Mouse (Mus musculus) kidney, embryonic 14.5 days (tissue): ENCODE results near the gene Ddx23. TPM values are rescaled to one million over a fixed set of nuclear protein-coding genes. Genes with fewer than 3 reads are reported as not detected.

Source experiments
- ATAC-seq: fragments of 200-750 bp; cut with Nextera tagmentation; 2 replicates; pipeline ENCODE4 v1.8.0; 2017; ENCODE audit warnings: moderate number of reproducible peaks, mild to moderate bottlenecking, moderate TSS enrichment, moderate library complexity; ENCODE audit not compliant: low FRiP score, low TSS enrichment
- H3K27ac ChIP-seq: fragments of 300-500 bp; sonication (generic); 2 replicates; pipeline ENCODE4 v1.5.1; 2014; ENCODE audit warnings: low read depth, mild to moderate bottlenecking, low read length, moderate library complexity, mixed read lengths
- H3K27me3 ChIP-seq: fragments of 300-500 bp; sonication (generic); 2 replicates; pipeline ENCODE4 v1.6.1; 2014; ENCODE audit warnings: mild to moderate bottlenecking, low read length; ENCODE audit not compliant: control insufficient read depth, insufficient read depth
- H3K36me3 ChIP-seq: fragments of 300-500 bp; sonication (generic); 2 replicates; pipeline ENCODE4 v1.6.1; 2014; ENCODE audit warnings: low read length, mixed read lengths; ENCODE audit not compliant: control insufficient read depth, insufficient read depth
- H3K4me1 ChIP-seq: fragments of 300-500 bp; sonication (generic); 2 replicates; pipeline ENCODE4 v1.6.1; 2014; ENCODE audit warnings: low read length, mixed read lengths; ENCODE audit not compliant: control insufficient read depth, insufficient read depth
- H3K4me2 ChIP-seq: fragments of 300-500 bp; sonication (generic); replicated peaks from 2 replicates; pipeline ENCODE4 v1.6.1; 2014; ENCODE audit warnings: low read depth, mild to moderate bottlenecking, low read length
- H3K4me3 ChIP-seq: fragments of 300-500 bp; sonication (generic); 2 replicates; pipeline ENCODE4 v1.5.1; 2014; ENCODE audit warnings: mild to moderate bottlenecking, low read length
- H3K9ac ChIP-seq: fragments of 300-500 bp; sonication (generic); 2 replicates; pipeline ENCODE4 v1.6.1; 2014; ENCODE audit warnings: low read depth, mild to moderate bottlenecking, low read length, moderate library complexity
- H3K9me3 ChIP-seq: fragments of 300-500 bp; sonication (generic); 2 replicates; pipeline ENCODE4 v1.6.1; 2016; ENCODE audit warnings: low read length; ENCODE audit not compliant: control insufficient read depth
- WGBS: fragments of 180-500 bp; shearing (Covaris S2); extraction: QIAGEN DNeasy Blood & Tissue Kit; methylation state at CpG from one replicate; pipeline ENCODE4 v1.1.7; 2014; 5-methylcytosine and 5-hydroxymethylcytosine counted together
- polyA plus RNA-seq: library from polyadenylated mRNA; unstranded; fragments of >200 nt; fragmentation: Nextera tagmentation; extraction: Ambion mirVana; gene quantifications from 2 replicates; pipeline ENCODE4 v1.2.1, GENCODE M21; 2014

Gene Ddx23
- polyA plus RNA-seq, 1 experiment from 2014 or later = 32.2 TPM

GRCm38 (mm10) chr15:98608784-98609250 is 53.9 kb downstream of the Ddx23 start:
- H3K4me1 ChIP-seq = peaks cover 26% of the 10 kb centered on the region
- H3K9me3 ChIP-seq = no peaks in the 10 kb centered on the region
- H3K27ac ChIP-seq = peak overlapping the region; percentile 95
- peak; percentile 5; the same call in 1 of the 2 replicates for ATAC-seq
- H3K9ac ChIP-seq = peak overlapping the region; percentile 93
- WGBS = 2% methylated on average over 10 of the region's 26 CpGs
- peak overlapping the region; percentile 83 for H3K4me3 ChIP-seq
- peaks cover 7% of the 10 kb centered on the region for H3K36me3 ChIP-seq
- peak overlapping the region; percentile 87 for H3K4me2 ChIP-seq
- H3K27me3 ChIP-seq = no peaks in the 10 kb centered on the region

DNA sequence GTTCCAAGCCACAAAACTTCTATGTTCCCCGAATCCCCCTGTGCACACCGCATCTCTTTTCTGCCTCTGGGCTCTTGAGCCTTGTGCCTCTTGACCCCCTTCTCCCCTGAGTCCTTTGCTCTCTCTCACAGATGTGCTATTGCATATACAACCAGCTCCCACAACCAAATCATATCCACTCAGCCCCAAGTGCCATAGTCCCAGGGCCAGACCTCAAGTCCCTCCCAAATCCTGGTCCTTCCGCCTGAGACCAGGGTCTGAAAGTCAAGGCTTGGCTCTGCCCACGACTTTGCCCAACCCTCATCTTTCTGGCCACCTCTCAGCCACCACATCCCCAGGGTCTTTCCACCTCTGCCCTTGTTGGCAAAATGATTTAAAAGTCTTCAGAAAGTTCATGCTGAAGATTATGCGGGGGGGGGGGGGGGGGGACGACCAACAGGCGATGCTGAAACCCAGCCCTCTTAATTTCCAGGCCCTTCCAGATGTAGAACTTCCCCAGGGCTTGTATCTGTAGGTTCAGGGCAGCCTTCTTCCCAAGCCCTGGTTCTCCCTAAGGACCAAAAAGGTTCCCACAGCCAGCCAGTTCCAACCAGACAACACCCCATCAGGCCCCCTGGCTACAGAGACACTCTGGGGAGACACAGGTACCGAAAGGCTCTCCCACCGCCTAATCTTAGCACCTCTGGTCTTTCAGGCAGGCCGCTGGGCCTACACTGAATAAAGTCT is 54.5 kb downstream of the Ddx23 start:
- H3K27me3 ChIP-seq = no peaks in the 10 kb centered on the region
- no peak for ATAC-seq
- H3K27ac ChIP-seq = peak overlapping the region; percentile 95; the same call in 1 of the 2 replicates
- no peaks in the 10 kb centered on the region for H3K9me3 ChIP-seq
- H3K9ac ChIP-seq = peak overlapping the region; percentile 93
- peak overlapping the region; percentile 83 for H3K4me3 ChIP-seq
- peaks cover 13% of the 10 kb centered on the region for H3K36me3 ChIP-seq
- H3K4me1 ChIP-seq = peaks cover 32% of the 10 kb centered on the region
- peak overlapping the region; percentile 87 for H3K4me2 ChIP-seq
- 11% methylated on average over 10 of the region's 10 CpGs for WGBS

DNA sequence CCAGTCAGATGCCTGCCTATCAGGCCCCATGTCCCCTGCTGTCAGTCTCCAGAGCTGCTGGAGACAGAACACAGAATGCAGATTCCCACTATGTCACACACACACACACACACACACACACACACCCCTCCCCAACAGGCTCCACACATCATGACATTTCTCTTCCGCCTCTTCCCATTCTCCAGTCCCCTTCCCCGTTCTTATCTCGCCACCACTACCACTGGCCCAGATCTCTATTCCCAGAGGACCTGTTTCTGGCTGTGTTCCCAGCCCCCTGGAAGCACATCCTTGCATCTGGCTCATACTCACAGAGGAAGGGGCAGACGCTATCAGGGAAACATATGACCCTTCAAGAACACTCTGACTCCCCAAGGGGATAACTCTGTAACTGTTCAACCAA is 55.1 kb downstream of the Ddx23 start:
- Histone ChIP-seq H3K36me3 (peaks cover 18% of the 10 kb centered on the region), H3K9ac (peak overlapping the region; percentile 93; the same call in 1 of the 2 replicates), H3K4me3 (peak overlapping the region; percentile 83), H3K27ac (peak overlapping the region; percentile 95; the same call in 1 of the 2 replicates), H3K9me3 (no peaks in the 10 kb centered on the region), H3K4me2 (peak overlapping the region; percentile 87), H3K27me3 (no peaks in the 10 kb centered on the region), H3K4me1 (peaks cover 39% of the 10 kb centered on the region)
- peak; percentile 3; the same call in 1 of the 2 replicates for ATAC-seq
- WGBS = 24% methylated on average over 4 of the region's 4 CpGs

DNA sequence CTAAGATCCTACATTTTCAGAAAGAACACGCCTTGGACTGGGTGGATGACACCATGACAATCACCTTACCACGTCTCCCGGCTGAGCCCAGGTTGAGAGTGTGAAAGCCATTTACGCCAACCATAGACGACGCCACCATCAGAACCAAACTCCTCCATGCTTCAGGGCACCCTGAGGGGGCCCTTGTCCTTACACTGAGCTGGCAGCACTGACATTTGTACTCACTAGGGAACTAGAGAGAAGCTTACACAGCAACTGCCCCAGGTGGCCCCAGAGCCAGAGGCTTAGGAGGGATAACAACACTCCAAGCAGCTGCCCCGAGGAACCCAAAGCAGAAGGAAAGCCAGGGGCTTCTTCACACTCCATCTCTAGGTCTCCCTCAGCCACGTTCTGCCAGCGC is 56.0 kb downstream of the Ddx23 start:
- peaks cover 46% of the 10 kb centered on the region for H3K4me1 ChIP-seq
- no peaks in the 10 kb centered on the region for H3K9me3 ChIP-seq
- H3K27ac ChIP-seq = no peak overlapping the region
- no peaks in the 10 kb centered on the region for H3K27me3 ChIP-seq
- 59% methylated on average over 9 of the region's 9 CpGs for WGBS
- no peak overlapping the region for H3K4me3 ChIP-seq
- H3K4me2 ChIP-seq = peak overlapping the region; percentile 87
- H3K36me3 ChIP-seq = peaks cover 18% of the 10 kb centered on the region
- H3K9ac ChIP-seq = peak overlapping the region; percentile 23; the same call in 1 of the 2 replicates
- ATAC-seq = no peak

DNA sequence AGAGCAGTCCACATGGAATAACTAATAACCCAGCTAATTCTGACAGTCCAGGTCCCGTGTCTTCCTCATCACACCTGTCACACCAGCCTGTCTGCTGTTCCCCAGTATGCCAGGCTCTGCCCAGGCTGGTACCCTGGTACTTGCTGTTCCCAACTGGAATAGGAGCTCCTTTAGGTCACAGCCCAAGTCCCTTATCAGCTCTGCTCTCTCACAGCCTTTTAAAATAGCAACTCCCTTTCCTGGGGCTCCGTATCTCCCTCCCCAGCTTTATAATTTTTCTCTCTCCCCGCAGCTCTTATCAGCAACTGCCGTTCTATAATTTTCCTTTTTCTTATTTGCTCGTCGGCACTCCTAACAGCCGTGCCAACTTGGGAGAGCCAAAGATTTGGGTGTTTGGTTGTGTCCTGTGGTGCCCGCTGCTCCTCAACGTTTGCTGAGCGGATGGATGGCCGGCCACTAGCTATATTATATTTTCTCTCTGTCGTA is 56.6 kb downstream of the Ddx23 start:
- Histone ChIP-seq H3K36me3 (peaks cover 22% of the 10 kb centered on the region), H3K4me2 (no peak overlapping the region), H3K4me3 (no peak overlapping the region), H3K27me3 (no peaks in the 10 kb centered on the region), H3K4me1 (peaks cover 49% of the 10 kb centered on the region), H3K27ac (no peak overlapping the region), H3K9ac (no peak overlapping the region), H3K9me3 (no peaks in the 10 kb centered on the region)
- 85% methylated on average over 12 of the region's 12 CpGs for WGBS
- ATAC-seq = no peak

DNA sequence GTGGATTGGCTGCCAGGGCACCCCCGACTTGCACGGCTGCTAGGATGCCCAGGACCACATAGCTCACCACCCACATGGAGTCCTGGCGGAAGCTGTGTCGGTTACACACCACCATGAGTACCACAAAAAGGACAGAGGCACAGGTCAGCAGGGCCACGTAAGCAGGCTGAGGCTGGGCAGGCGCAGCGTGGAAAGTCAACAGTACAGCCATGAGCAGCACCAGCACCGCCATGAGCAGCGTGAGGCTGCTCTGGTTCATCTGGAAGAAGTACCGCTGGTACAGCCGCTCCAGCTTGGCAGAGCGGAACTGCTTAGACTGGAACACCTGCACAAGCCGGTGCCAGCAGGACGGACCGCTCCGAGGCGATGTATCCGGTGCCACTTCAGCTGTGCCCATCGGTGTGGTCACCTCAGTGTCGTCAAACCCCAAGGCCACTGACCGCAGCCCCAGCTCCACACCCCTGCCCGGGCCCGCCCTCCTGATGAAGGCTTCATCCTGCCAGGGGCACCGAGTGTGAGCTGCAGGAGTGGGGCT is 58.6 kb downstream of the Ddx23 start:
- Histone ChIP-seq H3K9ac (no peak overlapping the region), H3K27ac (no peak overlapping the region), H3K4me2 (no peak overlapping the region), H3K9me3 (no peaks in the 10 kb centered on the region), H3K4me3 (no peak overlapping the region), H3K4me1 (peaks cover 54% of the 10 kb centered on the region), H3K27me3 (no peaks in the 10 kb centered on the region), H3K36me3 (peaks cover 37% of the 10 kb centered on the region)
- ATAC-seq = no peak
- 89% methylated on average over 24 of the region's 24 CpGs for WGBS

- Histone ChIP-seq H3K4me2 (peak overlapping the region; percentile 56), H3K36me3 (peaks cover 48% of the 10 kb centered on the region), H3K9me3 (no peaks in the 10 kb centered on the region), H3K4me1 (peaks cover 51% of the 10 kb centered on the region), H3K27me3 (no peaks in the 10 kb centered on the region), H3K4me3 (peak overlapping the region; percentile 35), H3K9ac (peak overlapping the region; percentile 42; the same call in 1 of the 2 replicates), H3K27ac (peak overlapping the region; percentile 74; the same call in 1 of the 2 replicates)
- WGBS = 26% methylated on average over 4 of the region's 4 CpGs
- no peak for ATAC-seq
Measured at GRCm38 (mm10) chr15:98602921-98603458, 59.7 kb downstream of the Ddx23 start.

GRCm38 (mm10) chr15:98602191-98602881 is 60.4 kb downstream of the Ddx23 start:
- Histone ChIP-seq H3K4me1 (peaks cover 45% of the 10 kb centered on the region), H3K9ac (peak overlapping the region; percentile 55; the same call in 1 of the 2 replicates), H3K36me3 (peaks cover 54% of the 10 kb centered on the region), H3K9me3 (no peaks in the 10 kb centered on the region), H3K4me3 (peak overlapping the region; percentile 35), H3K27me3 (no peaks in the 10 kb centered on the region), H3K27ac (peak overlapping the region; percentile 74; the same call in 1 of the 2 replicates), H3K4me2 (peak overlapping the region; percentile 56)
- ATAC-seq = peak; percentile 11; the same call in 1 of the 2 replicates
- 29% methylated on average over 13 of the region's 13 CpGs for WGBS
